Mouse (Mus musculus): ENCODE measurements around the gene Ngf.

- TF ChIP-seq CTCF (IDR thresholded peaks at IDR 0.05; ENCODE audit: extremely low read depth, insufficient read depth, low read length), result no peak
- no peak for TF ChIP-seq POLR2A (IDR thresholded peaks at IDR 0.05; ENCODE audit: extremely low read depth, insufficient read depth, low read length)
Observed at GRCm38 (mm10) chr3:102506061-102506460, 36.3 kb downstream of the Ngf start.

Data from cortical plate, adult 2 months (tissue).